Mouse (Mus musculus) brain, embryonic 18.5 days (tissue): ENCODE data around the gene Acrv1.
"Not testable (repeated sequence)": the region's sequence is repeated elsewhere in the genome, so short reads cannot be mapped to it uniquely, and the experiment has no call there.

Experiments used
- DNase-seq: peaks from one replicate; pipeline ENCODE4 v3.0.0-alpha.2; 2012; ENCODE audit warnings: low read depth, low spot score

Acrv1 gene

DNA sequence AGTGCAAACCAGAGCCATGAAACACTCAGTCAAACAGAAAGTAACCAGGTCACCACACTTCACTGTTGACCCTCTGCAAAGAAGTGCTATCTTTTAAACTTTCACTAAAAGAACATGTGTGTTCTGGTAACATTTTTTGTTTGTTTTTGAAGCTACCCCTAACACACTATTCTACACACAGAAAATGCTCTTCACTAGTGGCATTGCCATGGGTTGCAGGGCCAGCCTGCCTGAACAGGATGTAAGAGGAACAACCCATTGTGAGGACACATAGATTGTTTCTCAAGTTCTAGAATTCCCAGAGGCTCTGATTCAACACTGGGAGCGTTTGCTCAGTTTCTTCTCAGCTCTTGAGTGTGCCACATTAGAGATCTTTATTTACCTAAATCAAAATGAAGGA, at the start of gene Acrv1:
Gene Acrv1, plus strand, starts transcription at position 301 of the 400 bp plus-strand sequence.
- DNase-seq, result no peak

DNA sequence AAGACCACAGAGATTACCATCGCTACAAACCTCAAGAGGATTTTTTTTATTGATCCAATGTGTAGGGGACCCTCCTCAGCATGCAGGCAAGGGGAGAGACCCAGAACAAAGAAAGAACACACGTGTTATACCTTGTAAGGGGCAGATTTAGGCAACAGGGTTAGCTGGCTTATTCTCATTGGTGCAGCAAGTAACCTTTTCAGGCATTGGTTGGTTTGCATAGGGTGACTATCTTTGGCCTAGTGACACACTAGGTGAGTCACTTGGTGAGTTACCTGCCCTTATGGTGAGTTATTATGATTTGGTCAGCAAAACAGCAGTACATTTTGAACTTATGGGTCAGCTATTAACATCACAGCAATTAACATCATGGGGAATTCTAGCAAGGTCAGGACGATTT, 49.7 kb upstream of the Acrv1 start, which contains the start of gene A630095E13Rik:
Gene A630095E13Rik, minus strand, starts transcription at position 101 of the 400 bp plus-strand sequence.
- DNase-seq, result not testable (repeated sequence)

DNA sequence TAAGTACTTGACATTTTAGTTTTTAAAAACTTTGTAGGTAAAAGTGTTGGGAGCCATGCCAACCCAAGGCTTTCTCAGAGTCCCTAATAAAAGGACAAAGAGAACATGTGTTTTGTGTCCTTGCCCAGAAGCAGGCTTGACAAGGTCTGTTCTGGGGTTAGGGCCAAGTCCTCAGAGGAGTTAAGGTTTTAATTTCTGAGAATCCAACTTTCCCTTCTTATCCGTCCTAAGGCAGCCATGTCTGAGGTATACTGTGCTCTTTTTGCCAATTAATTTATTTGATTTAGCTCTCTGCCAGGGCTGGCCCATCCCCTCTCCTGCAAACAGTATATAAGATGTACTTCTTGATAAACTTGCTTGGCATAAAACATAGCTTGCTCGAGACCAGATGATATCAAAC, 11.6 kb upstream of the Acrv1 start:
- no peak for DNase-seq

DNA sequence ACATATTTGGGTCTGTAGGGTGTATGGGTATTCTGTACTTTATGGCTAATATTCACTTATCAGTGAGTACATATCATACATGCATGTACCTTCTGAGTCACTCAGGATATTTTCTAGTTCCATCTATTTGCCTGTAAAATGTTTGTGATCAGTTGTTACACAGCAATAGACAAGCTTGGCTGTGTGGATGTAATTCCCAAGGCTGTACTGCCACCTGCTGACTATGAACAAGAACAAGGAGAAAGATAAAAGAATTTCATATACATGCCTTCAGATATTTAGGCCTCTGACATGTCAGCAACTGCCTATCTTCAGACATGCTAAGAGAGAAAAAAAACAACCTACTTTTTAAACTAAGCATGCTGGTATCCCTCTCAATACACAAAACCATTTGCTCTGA, 5.7 kb upstream of the Acrv1 start:
- no peak for DNase-seq

DNA sequence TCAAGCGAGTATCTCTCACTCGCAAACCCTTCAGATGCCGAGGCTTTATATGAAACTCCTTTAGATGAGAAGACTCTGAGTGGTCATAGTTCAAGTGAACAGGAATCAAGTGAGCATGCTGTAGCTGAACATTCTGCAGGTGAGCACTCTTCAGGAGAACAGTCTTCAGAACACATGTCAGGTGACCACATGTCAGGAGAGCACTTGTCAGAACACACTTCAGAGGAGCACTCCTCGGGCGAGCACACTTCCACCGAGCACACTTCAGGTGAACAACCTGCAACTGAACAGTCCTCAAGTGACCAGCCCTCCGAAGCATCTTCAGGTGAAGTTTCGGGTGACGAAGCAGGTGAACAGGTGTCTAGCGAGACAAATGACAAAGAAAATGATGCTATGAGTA, 1.3 kb downstream of the Acrv1 start:
- no peak for DNase-seq

DNA sequence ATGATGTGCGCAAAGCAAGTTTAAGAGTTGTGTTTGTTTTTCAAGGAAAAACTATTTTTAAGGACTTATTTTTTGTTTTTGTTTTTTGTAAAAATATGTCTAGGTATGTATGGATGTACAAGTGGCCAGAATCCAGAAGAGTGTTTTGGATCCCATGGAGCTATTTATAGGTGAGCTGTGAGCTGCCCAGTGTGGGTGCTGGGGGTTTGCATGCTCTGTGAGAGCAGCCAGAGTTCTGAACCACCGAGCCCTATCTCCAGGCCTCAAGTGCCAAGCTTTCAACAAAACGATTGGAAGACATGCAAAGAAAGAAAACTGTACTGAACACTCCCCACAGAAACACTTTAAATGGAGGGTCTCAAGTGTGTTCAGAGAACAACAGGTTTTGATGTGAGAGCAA, 12.9 kb downstream of the Acrv1 start:
- no peak for DNase-seq

DNA sequence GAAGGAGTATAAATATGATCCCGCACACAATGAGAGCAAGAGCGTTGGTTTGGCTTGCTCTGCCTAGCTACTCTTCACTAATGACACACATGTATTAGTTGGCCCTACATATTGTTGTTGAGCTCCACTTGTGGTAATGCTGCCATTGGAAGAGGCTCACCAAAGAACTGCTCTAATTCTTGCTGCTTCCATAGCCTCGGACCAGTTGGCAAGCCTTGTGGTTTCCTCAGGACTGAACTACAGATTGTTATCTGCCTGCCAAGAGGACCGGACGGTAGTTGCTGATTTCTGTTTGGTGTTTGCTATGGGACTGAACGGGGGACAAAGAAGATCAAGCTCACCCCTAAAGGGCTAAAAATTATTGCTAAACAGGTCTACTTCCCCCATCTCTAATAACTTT, 14.3 kb downstream of the Acrv1 start:
- no peak for DNase-seq

DNA sequence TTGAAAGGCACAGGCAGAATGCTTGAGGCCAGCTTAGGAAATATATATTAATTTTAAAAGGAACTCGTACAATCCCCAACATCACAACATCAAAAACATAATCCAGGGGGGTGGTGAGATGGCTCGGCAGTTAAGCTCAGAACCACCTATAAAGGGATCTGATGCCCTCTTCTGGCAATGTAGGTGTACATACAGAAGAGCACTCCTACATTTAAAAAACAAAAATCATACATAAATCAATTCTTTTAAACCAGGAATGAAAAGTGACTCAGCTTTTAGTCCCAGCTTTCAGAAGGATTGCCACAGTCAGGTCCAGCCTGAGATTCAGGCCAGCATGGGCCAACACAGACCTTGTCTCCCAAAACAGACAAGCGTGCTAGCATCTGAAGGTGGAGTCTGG, 23.6 kb downstream of the Acrv1 start:
- DNase-seq, result no peak

DNA sequence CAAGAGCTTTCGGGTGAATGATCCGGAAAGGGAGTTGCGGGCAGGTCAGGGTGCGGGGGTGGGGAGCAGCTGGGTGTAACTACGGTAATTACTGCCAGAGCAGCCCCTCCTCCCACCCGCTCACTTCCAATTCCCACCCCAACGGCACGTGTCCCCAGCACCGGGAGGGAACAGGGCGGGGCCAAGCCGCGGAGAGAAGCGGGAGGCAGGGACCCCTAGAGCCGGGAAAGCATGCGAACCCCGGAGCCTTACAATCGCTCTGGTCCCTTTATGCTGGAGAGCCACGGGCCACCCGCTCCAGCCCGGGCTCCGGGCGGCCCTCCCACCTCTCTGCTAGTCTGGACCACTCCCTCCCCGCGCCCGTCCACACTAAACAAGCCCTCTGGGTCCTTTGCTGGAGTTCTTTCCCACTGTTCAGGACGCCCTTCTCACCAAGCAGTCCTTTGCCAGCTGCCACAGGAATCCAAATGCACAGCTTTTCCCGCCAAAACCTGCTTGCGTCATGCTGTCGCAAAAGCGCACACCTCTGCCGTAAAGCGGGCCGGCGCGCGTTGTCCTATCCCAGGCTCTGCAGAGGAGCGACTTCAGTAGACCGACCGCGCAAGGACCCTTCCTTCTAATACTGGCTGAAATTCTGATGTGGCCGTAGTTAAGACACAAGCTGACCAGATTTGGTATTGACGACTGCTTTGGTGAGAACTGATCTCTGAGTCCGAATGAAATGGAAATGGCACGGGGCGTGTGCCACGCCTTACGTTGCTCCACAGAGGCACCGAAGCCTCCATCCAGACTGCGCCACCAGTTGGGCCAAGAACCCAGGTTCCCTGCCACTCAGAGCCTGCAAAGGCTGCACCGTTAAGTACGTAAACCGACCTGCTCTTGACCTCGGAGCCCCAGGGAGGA, 33.4 kb downstream of the Acrv1 start:
- DNase-seq, result peak; percentile 79

DNA sequence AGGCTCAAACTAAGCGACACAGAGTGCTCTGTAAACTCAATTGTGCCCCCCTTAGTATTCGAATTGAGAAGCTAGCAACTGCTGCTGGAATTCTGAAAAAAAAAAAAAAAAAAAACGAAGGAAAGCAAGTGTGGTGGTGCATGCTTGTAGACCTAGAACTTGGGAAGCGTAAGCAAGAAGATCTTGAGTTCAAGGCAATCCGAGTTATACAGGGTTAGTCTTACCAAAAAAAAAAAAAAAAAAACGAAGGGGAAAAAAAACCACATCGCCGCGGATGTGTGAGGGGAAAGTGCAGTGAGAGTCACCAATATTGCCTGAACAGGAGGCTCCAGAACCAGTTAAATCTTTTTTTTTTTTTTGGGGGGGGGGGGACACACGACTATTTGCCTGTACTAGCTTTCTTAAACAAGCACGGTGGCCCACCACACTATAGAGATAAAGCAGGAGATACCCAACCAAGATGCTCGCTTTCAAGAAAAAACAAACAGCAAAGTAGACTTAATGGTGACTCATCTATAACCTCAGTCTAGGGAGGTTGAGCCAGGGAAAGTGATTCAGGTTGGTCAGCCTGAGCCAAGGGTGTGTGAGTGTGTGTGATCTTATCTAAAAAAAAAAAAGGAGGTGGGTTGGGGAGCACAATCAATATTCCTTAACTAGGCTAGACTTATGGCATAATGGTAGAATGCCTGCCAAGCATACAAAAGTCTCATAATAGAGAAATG, 34.2 kb downstream of the Acrv1 start, which contains the start of gene Chek1:
Gene Chek1, minus strand, starts transcription at position 32 of the 722 bp plus-strand sequence.
- DNase-seq, result no peak
